Mouse (Mus musculus): ENCODE data around the gene Ttyh3.
"Not testable (repeated sequence)": the region's sequence is repeated elsewhere in the genome, so short reads cannot be mapped to it uniquely, and the experiment has no call there.

Ttyh3 gene

DNA sequence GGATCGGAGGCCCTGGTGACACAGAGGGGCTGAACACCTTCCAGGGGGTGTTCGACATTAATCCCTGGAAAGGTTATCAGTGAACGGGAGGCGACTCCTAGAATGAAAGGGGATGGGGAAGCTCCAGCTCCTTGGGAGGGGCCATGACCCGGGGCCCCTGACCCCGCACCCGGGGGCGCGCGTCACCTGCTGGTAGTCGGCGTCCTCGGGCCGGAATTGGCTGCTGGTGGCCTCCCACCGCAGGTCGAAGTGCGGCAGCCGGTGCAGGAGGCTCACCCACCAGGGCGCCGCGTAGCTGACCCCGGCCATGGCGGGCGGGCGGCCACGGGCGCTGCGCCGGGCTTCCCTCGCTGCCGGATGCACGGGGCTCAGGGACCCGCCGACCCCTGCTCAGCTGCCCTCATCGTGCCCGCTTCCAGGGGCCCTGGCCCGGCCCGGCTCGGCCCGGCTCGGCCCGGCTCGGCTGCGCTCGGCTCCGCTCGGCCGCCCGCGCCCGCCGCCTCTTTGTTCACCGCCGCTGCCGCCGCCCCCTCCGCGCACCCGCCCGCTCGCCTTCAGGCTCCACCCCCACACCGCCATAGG is at the start of gene Ttyh3:
TSS of gene Ttyh3 (minus strand) at position 513 of the 582 bp plus-strand sequence.
- DNase-seq (ENCODE audit: extremely low spot score, low read depth, low spot score) = no peak

DNA sequence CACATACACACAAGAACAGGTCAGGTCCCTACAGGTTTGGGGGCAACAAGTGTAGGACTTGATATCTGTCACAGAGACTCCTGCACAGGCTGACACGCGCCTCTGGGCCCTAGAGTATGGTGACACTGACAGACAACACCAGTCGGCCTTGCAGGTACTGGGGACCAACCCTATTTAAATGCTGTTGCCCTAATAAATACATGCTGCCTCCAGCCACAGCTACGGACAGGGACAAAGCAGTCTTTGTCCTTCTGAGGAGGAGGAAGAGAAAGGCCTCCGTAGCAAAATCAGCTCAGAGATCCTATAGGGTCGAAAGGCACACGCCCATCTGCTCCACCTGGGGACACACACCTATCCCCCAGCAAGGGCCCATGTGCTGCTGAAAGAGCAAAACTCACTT is 47.2 kb upstream of the Ttyh3 start:
- no peak for DNase-seq (ENCODE audit: extremely low spot score, low read depth, low spot score)

GRCm38 (mm10) chr5:140688434-140688833 is 39.6 kb upstream of the Ttyh3 start:
- DNase-seq (ENCODE audit: extremely low spot score, low read depth, low spot score) = no peak

DNA sequence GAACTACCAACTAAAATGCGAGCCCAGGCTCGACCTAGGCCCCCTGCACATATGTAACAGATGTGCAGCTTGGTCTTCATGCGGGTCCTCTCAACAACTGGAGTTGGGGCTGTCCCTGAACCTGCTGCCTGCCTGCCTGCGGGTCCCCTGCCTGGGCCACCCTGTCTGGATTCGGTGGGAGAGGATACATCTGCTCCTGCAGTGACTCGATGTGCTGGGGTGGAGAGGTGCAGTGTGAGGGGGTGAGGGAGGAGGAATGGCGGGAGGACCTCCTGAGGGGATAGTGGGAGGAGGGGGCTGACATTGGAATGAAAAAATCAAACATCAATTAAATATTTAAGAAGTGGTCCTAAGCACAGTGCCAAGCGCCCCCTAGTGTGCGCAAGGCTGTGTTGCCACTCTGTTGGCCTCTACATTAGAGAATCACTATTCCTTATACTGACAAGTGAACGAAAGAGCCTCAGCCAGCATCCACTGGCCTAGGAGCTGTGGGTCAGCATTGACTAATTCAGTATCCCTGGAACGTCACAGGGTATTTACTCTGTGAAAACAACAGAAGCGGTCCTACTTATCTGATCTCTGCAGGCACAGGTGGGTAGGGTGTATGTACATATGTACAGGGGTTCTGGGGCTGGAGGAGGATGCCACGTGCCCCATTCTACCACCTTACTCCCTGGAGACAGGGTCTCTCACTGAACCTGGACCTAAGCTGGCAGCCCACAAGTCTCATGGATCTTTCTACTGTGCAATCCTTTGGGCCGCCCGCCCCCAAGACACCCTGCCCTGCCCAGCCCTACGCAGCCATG is 35.7 kb upstream of the Ttyh3 start:
- no peak for DNase-seq (ENCODE audit: extremely low spot score, low read depth, low spot score)

- no peak for DNase-seq (ENCODE audit: extremely low spot score, low read depth, low spot score)
Measured at GRCm38 (mm10) chr5:140682113-140682512, 33.3 kb upstream of the Ttyh3 start.

DNA sequence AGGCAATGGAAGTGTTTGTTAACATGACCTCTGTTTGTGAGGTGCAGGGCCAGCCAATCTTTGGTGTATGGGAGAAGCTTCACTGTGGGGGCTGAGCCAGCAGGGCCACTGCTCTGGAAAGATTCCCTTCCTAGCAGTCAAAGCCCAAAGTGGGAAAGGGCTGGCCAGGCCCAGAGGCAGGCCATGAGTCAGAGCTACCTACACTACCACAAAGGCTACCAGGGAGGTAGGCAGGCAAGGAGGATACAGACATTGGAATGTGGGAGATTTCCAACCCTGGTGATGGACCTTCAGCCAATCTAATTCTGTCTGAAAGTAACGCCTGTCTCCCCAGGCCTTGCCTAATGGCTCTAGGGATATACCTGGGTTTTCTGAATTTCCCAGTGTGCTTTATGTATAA is 32.1 kb upstream of the Ttyh3 start:
- no peak for DNase-seq (ENCODE audit: extremely low spot score, low read depth, low spot score)

- no peak for DNase-seq (ENCODE audit: extremely low spot score, low read depth, low spot score)
Measured at GRCm38 (mm10) chr5:140680051-140680450, 31.2 kb upstream of the Ttyh3 start.

- DNase-seq (ENCODE audit: extremely low spot score, low read depth, low spot score) = no peak
Measured at GRCm38 (mm10) chr5:140677137-140677536, 28.3 kb upstream of the Ttyh3 start.

DNA sequence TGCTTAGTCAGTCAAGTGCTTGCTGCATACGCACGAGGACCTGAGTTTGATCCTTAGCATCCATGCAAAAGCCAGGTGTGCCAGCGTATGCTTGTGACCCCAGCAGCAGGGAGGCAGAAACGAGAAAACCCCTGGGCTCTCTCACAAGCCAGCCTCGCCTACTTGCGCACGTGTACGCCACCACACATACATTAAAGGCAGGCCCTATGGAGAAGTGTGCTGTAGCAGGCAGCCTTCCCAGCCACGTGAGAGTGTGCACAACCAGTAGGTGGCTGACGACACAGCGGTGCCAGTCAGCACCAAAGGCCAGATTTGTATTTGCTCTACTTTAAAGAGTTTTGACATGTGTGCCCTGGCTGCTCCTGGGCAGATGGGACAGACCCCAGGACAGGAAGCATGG is 26.8 kb upstream of the Ttyh3 start:
- no peak for DNase-seq (ENCODE audit: extremely low spot score, low read depth, low spot score)

- no peak for DNase-seq (ENCODE audit: extremely low spot score, low read depth, low spot score)
Measured at GRCm38 (mm10) chr5:140675079-140675478, 26.2 kb upstream of the Ttyh3 start.

DNA sequence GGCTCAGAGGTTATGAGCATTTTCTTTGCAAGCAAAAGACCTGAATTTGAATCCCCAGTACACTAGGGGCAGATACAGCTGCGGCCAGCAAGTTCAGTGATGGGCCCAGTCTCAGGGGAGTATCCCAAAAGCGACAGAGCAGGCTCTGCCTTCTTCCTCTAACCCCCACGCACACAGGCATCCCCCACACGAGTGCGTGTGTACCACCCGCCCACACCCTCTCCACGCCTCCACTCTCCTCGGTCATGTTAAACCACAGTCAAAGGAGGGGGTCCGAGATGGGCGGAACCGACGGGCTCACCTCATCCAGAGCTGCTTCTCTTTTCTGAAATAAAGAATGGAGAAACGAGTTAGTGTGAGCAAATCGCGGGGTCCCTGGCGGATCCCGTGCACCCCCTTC is 25.2 kb upstream of the Ttyh3 start:
- no peak for DNase-seq (ENCODE audit: extremely low spot score, low read depth, low spot score)

- DNase-seq (ENCODE audit: extremely low spot score, low read depth, low spot score) = not testable (repeated sequence)
Measured at GRCm38 (mm10) chr5:140672603-140673002, 23.8 kb upstream of the Ttyh3 start.

DNA sequence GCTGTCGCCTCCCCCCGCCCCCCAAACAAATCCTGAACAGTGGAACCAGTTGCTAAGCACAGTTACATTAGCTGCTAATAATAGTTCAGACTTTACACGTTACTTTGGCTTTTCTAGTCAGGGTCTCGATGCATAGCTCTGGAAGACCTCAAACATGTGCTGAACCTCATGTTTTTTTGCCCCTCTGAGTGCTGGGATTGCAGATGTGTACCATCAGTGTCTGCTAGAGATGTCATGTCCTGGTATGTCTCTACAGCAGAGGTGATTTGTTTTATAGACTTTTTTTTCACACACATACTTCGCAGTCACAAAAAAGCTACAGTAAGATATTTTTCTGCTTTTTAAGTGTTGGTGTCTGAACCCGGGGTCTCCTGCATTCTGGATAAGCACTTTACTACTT is 23.3 kb upstream of the Ttyh3 start:
- DNase-seq (ENCODE audit: extremely low spot score, low read depth, low spot score) = no peak

GRCm38 (mm10) chr5:140663621-140664180 is 14.9 kb upstream of the Ttyh3 start:
- DNase-seq (ENCODE audit: extremely low spot score, low read depth, low spot score) = no peak

DNA sequence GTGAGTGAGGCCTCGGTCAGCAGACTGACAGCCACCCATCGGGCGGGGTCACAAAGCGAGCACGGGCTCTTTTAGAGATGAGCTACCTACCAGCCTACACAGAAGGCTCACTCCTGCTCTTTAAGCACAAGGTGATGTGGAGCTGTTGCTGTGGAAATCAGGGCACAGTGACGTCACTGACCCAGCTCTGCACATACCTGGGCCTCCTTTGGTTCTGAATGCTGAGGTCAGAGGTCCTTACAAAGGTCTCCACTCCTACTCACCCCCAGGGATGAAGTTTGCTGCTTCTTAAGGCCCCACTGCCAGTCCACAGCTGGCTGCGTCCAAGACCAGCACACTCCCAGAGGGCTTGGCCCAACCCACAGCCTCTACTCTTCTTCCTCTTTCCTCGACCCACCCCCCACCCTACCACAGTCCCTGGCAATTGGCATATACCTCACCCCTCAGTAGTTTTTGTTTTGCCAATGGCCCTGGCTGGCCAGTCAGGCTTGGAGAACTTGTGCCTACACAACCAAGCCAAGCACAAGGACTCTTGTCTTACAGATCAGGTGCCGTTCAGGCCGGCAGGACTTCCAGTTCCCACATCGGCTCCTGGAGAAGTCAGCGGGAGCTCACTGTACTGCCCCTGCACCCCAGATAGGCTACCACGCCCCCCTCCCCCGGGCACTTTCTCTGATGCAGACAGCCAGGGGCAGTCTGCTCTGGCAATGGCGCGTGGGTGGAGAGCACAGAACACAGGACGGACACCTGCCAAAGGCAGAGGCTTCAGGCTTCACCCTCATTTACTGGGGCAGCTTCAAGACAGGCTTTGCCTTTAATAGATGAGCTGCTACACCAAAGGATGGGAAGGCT is 14.1 kb upstream of the Ttyh3 start:
- DNase-seq (ENCODE audit: extremely low spot score, low read depth, low spot score) = no peak

DNA sequence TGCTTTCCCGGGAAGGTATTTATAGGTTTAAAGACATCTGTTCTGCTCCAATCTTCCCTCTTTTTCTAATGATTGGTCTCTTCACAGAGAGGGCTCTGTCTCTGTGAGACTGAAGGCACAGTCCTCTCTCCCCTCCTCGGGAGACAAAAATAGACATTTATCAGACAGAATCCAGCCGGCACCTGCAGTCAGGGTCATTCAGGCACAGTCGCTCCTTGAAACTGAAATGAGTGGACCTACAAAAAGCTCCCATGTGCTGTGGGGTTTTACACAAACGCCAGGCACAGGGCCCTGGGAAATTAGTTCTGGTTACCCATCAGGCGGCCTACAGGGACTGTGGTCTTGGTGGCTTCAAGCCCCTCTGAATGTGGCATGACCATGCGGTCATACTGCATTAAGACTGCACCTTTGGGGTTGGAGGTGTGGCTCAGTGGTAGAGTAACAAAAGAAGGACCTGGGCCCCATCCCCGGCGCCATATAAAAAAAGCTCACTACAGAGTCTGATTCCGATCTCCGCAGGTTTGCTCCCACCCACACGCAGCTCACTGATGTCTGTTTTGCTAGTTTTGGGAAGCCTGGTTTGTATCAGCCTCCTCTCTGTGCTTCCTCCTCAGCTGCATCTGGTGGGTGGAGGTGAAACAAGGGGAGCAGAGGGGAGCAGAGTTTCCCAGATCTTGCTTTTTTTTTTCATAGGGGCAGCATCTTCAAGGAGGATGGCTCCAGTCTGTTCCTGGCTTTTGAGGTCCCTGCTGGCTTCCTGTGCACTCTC is 13.2 kb upstream of the Ttyh3 start:
- no peak for DNase-seq (ENCODE audit: extremely low spot score, low read depth, low spot score)

DNA sequence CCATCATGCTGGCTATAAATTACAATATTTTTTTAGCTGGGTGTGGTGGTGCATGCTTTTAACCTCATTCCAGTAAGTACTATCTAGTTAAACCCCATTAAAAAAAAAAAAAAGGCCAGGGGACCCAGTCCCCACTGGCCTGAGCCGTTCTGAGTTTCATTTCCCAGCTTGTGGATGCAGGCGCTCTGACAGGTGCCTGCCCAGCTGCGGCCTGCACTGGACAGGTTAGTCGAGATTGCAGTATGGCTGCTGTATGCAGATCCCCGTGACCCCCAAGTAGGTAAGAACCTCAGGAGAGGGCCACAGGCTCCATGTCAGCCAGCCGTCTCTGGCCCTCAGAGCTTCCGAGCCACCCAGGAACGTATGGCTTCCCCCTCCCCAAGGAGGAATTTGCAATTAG is 12.6 kb upstream of the Ttyh3 start:
- DNase-seq (ENCODE audit: extremely low spot score, low read depth, low spot score) = no peak

- no peak for DNase-seq (ENCODE audit: extremely low spot score, low read depth, low spot score)
Measured at GRCm38 (mm10) chr5:140660398-140660797, 11.6 kb upstream of the Ttyh3 start.

GRCm38 (mm10) chr5:140659607-140660272 is 10.9 kb upstream of the Ttyh3 start:
- no peak for DNase-seq (ENCODE audit: extremely low spot score, low read depth, low spot score)

Data from hindlimb bud, embryonic 11.5 days (tissue).